Mouse (Mus musculus) neural tube, embryonic 14.5 days (tissue): ENCODE data around the gene Arl6ip5. TPM values are rescaled to one million over a fixed set of nuclear protein-coding genes. Genes with fewer than 3 reads are reported as not detected.
"Not testable (repeated sequence)": the region's sequence is repeated elsewhere in the genome, so short reads cannot be mapped to it uniquely, and the experiment has no call there.

ENCODE experiments used
- ATAC-seq: fragments of 200-750 bp; cut with Nextera tagmentation; 2 replicates; pipeline ENCODE4 v1.8.0; 2017; ENCODE audit warnings: low read depth, mild to moderate bottlenecking, moderate TSS enrichment, moderate library complexity
- H3K27ac ChIP-seq: fragments of 300-500 bp; sonication (generic); 2 replicates; pipeline ENCODE4 v1.5.1; 2014; ENCODE audit warnings: low read depth, mild to moderate bottlenecking, control low read depth, low read length, moderate library complexity, mixed read lengths
- H3K27me3 ChIP-seq: fragments of 300-500 bp; sonication (generic); 2 replicates; pipeline ENCODE4 v1.6.1; 2014; ENCODE audit warnings: low read length; ENCODE audit not compliant: control insufficient read depth, insufficient read depth
- H3K36me3 ChIP-seq: fragments of 300-500 bp; sonication (generic); 2 replicates; pipeline ENCODE4 v1.6.1; 2014; ENCODE audit warnings: low read length, mixed read lengths; ENCODE audit not compliant: control insufficient read depth, insufficient read depth
- H3K4me1 ChIP-seq: fragments of 300-500 bp; sonication (generic); 2 replicates; pipeline ENCODE4 v1.6.1; 2014; ENCODE audit warnings: low read length; ENCODE audit not compliant: control insufficient read depth, insufficient read depth
- H3K4me2 ChIP-seq: fragments of 300-500 bp; sonication (generic); 2 replicates; pipeline ENCODE4 v1.6.1; 2014; ENCODE audit warnings: mild to moderate bottlenecking, low read depth, low read length, control low read depth
- H3K4me3 ChIP-seq: fragments of 300-500 bp; sonication (generic); 2 replicates; pipeline ENCODE4 v1.5.1; 2014; ENCODE audit warnings: low read depth, low read length, control low read depth, mixed read lengths
- H3K9ac ChIP-seq: fragments of 300-500 bp; sonication (generic); replicated peaks from 2 replicates; pipeline ENCODE4 v1.6.1; 2014; ENCODE audit warnings: low read depth, mild to moderate bottlenecking, control low read depth, low read length, mixed read lengths
- H3K9me3 ChIP-seq: fragments of 300-500 bp; sonication (generic); 2 replicates; pipeline ENCODE4 v1.6.1; 2016; ENCODE audit warnings: low read length; ENCODE audit not compliant: control insufficient read depth
- WGBS: fragments of 180-500 bp; shearing (Covaris S2); extraction: QIAGEN DNeasy Blood & Tissue Kit; methylation state at CpG from one replicate; pipeline ENCODE4 v1.1.7; 2014; 5-methylcytosine and 5-hydroxymethylcytosine counted together
- polyA plus RNA-seq: library from polyadenylated mRNA; unstranded; fragments of >200 nt; fragmentation: Nextera tagmentation; extraction: Ambion mirVana; gene quantifications from 2 replicates; pipeline ENCODE4 v1.2.1, GENCODE M21; 2014

Arl6ip5 gene
- polyA plus RNA-seq, 1 experiment from 2014 or later = 64.8 TPM

DNA sequence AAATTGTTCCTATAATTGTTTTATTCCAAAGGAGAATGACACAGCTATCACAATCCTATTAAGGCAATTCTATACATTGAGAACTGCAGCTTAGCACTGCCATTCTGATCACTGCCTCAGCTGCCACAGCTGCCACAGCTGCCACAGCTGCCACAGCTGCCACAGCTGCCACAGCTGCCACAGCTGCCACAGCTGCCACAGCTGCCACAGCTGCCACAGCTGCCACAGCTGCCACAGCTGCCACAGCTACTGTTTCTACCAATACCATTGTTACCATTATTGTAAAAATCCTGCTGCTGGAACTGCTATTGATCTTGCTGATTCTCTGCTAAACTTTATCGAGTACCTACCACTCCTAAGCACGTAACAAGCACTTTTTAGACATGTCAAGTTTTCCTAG lies 49.4 kb downstream of the Arl6ip5 start:
- H3K27me3 ChIP-seq, H3K27ac ChIP-seq, H3K4me1 ChIP-seq, H3K9ac ChIP-seq, ATAC-seq, H3K4me2 ChIP-seq, H3K4me3 ChIP-seq, H3K9me3 ChIP-seq, H3K36me3 ChIP-seq: not testable (repeated sequence)
- WGBS = 83% methylated on average over 2 of the region's 2 CpGs

DNA sequence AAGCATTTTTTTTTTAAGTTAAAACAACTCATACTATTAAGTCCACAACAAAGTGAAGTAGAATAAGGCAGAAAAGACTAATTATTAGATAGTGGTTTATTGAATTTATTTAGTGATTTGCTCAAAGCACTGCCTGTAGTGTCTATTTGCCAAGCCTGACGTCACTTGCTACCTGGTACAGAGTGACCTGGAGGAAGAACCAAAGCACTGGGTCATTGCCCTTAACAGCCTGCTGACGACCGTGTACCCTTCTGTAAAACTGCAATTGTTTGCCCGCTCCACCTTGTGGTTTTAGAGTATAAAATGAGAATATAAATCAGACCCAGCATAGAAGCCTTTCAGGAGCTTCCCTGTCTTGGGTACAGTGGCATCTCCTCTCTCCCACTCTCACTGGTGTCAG lies 51.7 kb downstream of the Arl6ip5 start:
- Histone ChIP-seq H3K27me3 (no peaks in the 10 kb centered on the region), H3K4me3 (no peak overlapping the region), H3K9me3 (no peaks in the 10 kb centered on the region), H3K27ac (no peak overlapping the region), H3K9ac (no peak overlapping the region), H3K4me2 (no peak overlapping the region), H3K36me3 (no peaks in the 10 kb centered on the region), H3K4me1 (no peaks in the 10 kb centered on the region)
- WGBS = 47% methylated on average over 4 of the region's 4 CpGs
- no peak for ATAC-seq

DNA sequence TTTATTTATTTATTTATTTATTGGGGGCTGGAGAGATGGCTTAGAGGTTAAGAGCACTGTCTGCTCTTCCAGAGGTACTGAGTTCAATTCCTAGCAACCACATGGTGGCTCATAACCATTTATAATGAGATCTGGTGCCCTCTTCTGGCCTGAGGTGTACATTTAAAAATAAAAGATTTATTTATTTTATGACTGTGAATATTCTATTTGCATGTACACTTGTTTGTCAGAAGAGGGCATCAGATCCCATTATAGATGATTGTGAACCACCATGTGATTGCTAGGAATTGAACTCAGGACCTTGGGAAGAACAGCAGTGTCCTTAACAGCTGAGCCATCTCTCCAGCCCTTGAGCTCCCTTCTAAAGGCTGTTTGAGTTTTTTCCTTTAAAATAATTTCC lies 53.3 kb downstream of the Arl6ip5 start:
- H3K27ac ChIP-seq, ATAC-seq, H3K9me3 ChIP-seq, H3K4me2 ChIP-seq, H3K4me1 ChIP-seq, H3K36me3 ChIP-seq, H3K27me3 ChIP-seq, H3K9ac ChIP-seq, H3K4me3 ChIP-seq: not testable (repeated sequence)

DNA sequence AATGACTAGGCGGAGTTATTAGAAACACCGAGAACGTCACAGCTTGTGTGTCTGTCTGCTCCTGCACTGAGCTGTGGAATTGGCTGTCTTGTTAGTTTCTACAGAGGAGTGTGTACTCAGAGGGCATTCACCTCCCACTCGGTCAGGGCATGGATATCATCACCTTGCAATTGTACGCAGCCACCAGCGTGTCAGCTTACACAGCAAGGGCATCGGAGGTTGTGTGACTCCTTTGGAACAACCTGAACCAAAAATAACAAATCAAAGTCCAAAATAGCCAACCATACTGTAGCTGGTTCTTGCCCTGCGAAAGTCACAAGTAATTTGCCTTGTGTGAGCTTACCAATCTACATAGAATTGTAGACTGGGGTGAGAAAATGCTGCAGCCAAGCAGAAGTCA lies 54.8 kb downstream of the Arl6ip5 start:
- no peak overlapping the region for H3K9ac ChIP-seq
- no peak overlapping the region for H3K4me2 ChIP-seq
- no peaks in the 10 kb centered on the region for H3K4me1 ChIP-seq
- H3K36me3 ChIP-seq = no peaks in the 10 kb centered on the region
- no peaks in the 10 kb centered on the region for H3K9me3 ChIP-seq
- no peak for ATAC-seq
- 86% methylated on average over 8 of the region's 8 CpGs for WGBS
- H3K27ac ChIP-seq = no peak overlapping the region
- no peaks in the 10 kb centered on the region for H3K27me3 ChIP-seq
- H3K4me3 ChIP-seq = no peak overlapping the region

DNA sequence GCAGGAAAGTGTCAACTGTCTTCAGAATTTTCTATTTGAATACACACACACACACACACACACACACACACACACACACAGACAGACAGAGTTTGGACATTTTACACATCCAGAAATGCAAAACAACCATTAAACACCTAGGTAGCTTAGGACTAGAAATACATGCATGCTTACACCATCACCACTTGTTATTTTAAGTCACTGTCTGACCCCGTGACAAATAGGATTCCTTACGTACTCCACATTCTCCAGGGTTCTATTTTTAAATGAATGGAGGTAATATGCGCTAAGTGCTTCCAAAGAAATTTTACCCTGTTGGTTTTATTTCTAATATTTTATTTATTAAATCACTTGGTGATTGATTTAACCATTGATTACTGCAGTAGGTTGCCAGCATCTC lies 55.2 kb downstream of the Arl6ip5 start:
- no peaks in the 10 kb centered on the region for H3K36me3 ChIP-seq
- no peaks in the 10 kb centered on the region for H3K9me3 ChIP-seq
- H3K4me1 ChIP-seq = no peaks in the 10 kb centered on the region
- no peak for ATAC-seq
- 83% methylated on average over 3 of the region's 3 CpGs for WGBS
- no peak overlapping the region for H3K9ac ChIP-seq
- H3K27me3 ChIP-seq = no peaks in the 10 kb centered on the region
- no peak overlapping the region for H3K4me3 ChIP-seq
- H3K4me2 ChIP-seq = no peak overlapping the region
- no peak overlapping the region for H3K27ac ChIP-seq

DNA sequence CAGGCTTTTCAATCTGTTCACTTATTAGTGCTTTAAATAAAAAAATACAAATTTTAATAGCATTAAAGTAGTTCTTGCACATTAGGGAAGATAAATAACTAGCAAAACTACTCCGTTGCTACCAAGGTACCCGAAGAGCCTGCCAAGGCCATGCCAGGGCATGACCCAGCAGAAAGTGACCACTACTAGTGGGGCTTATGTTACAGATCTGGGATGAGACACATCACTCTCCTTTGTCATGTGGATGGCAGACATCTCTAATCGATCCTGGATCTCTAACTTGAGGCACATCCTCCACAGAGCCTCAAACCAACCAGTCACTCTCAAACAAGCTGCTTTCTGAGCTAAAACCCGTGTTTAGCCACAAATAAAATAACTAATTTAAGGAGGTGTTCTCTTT lies 56.2 kb downstream of the Arl6ip5 start:
- Histone ChIP-seq H3K36me3 (no peaks in the 10 kb centered on the region), H3K4me2 (no peak overlapping the region), H3K4me3 (no peak overlapping the region), H3K4me1 (no peaks in the 10 kb centered on the region), H3K9ac (no peak overlapping the region), H3K9me3 (no peaks in the 10 kb centered on the region), H3K27ac (no peak overlapping the region), H3K27me3 (no peaks in the 10 kb centered on the region)
- 86% methylated on average over 4 of the region's 4 CpGs for WGBS
- no peak for ATAC-seq

DNA sequence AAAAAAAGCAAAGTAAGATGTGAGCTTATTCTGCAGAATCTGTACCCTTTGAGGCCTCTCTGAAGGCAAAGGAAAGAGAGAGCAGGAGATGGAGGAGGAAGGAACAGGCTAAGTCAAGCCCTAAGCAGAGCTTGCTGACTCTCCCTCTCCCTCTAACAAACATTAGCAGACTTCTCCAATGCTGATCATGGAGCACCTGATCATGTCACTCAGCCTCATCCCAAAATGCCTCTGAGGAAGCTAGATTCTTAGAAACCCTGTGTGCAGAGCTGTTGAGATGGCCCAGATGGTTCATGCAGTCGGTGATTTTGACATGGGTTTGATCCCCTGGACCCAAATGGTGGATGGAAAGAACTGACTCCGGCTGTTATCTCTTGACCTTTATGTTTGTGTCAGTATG lies 56.6 kb downstream of the Arl6ip5 start:
- no peak overlapping the region for H3K4me2 ChIP-seq
- ATAC-seq = no peak
- 88% methylated on average over 2 of the region's 2 CpGs for WGBS

DNA sequence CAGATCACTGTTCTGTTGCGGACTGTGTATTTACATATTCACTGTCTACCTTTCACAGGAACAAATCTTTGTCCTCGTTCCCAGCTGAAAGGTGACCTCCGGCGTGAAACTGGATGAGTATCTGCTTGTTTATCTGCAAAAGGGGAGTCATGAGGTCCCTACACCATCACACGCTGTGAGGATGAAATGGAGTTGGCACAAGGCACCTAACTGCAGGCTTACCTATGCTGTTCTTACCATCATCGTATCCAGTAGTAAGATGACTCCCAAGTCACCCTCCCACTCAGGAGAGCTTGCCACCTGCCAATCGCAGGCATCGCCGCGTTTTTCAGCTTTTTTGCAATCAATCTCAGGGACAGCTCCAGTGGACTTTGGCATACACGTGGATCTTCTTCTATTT lies 59.1 kb downstream of the Arl6ip5 start:
- Histone ChIP-seq H3K27me3 (no peaks in the 10 kb centered on the region), H3K36me3 (no peaks in the 10 kb centered on the region), H3K9me3 (no peaks in the 10 kb centered on the region), H3K9ac (no peak overlapping the region), H3K4me3 (no peak overlapping the region), H3K27ac (no peak overlapping the region), H3K4me1 (no peaks in the 10 kb centered on the region), H3K4me2 (no peak overlapping the region)
- no peak for ATAC-seq
- 76% methylated on average over 11 of the region's 11 CpGs for WGBS

More for the DNA sequence above, 56.6 kb downstream of the Arl6ip5 start:
- Histone ChIP-seq H3K4me3 (no peak overlapping the region), H3K9me3 (no peaks in the 10 kb centered on the region), H3K36me3 (no peaks in the 10 kb centered on the region), H3K9ac (no peak overlapping the region), H3K27me3 (no peaks in the 10 kb centered on the region), H3K27ac (no peak overlapping the region), H3K4me1 (no peaks in the 10 kb centered on the region)

DNA sequence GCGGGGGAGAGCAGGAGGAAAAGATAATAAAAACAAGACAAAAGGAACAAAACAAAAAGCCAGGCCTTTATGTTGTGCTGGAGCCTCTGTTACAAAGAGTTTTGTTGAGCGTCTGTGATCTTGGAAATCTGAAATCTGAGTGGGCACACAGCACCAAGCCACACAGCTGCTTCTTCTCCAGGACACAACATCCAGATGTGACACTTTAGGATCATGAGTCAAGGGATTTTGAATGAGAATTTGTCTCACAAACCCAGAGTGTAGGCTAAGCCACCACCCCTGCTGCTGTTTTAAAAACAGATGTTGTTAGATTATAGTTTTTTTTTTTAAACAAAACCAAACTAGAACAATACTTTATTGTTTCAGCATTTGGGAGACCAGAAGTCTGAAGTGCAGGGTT lies 61.9 kb downstream of the Arl6ip5 start:
- WGBS = 31% methylated on average over 2 of the region's 2 CpGs
- no peak overlapping the region for H3K4me3 ChIP-seq

More for the DNA sequence above, 61.9 kb downstream of the Arl6ip5 start:
- Histone ChIP-seq H3K4me2 (no peak overlapping the region), H3K27me3 (no peaks in the 10 kb centered on the region), H3K9ac (no peak overlapping the region), H3K4me1 (peaks cover 17% of the 10 kb centered on the region), H3K9me3 (no peaks in the 10 kb centered on the region), H3K27ac (no peak overlapping the region), H3K36me3 (no peaks in the 10 kb centered on the region)
- ATAC-seq = no peak
